Mouse (Mus musculus) layer of hippocampus, adult 2 months (tissue): ENCODE measurements around the gene Esrrg. TPM values are rescaled to one million over a fixed set of nuclear protein-coding genes. Genes with fewer than 3 reads are reported as not detected.

Experiments
- DNase-seq, 2 experiments: peaks; one replicate each; pipeline ENCODE4 v3.0.0; 2022; ENCODE audit warnings: low spot score in 2 of 2
- H3K27ac ChIP-seq: fragments of 200-600 bp; 2 replicates; pipeline ENCODE4 v1.8.1; 2022
- H3K4me3 ChIP-seq: fragments of 200-600 bp; 2 replicates; pipeline ENCODE4 v1.8.1; 2022; ENCODE audit warnings: mild to moderate bottlenecking
- CTCF ChIP-seq: fragments of 200-600 bp; conservative IDR thresholded peaks from 2 replicates; pipeline ENCODE4 v1.8.1; 2022; ENCODE audit warnings: antibody characterized with exemption, mild to moderate bottlenecking, moderate library complexity
- total RNA-seq, 2 experiments: library from RNA; stranded (reverse); gene quantifications; 2 replicates each; pipeline ENCODE4 v1.2.3; 2021

Esrrg gene
- total RNA-seq, 2 experiments from 2014 or later: 10.9 to 12.6 TPM

DNA sequence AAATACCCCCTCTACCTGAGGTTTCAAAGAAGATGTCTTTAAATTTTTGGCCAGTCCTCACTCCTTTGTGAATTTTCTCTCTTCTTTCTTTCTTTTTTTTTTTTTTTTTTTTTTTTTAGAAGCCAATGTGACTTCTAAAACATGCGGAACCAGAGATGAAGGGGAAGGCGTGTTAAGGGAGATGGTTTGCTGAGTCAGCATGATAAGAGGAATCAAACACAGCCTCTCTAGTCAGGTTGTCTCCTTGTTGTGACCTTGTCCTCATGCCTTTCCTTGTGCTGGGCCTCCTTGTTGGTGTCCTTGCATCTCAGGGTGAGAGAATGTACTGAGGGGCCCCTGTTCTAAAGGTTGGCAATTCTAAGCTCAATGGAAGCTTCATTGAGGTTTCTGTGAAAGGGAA lies 348.1 kb downstream of the Esrrg start:
- H3K4me3 ChIP-seq: no peak overlapping the region
- H3K27ac ChIP-seq: no peak overlapping the region
- DNase-seq: no peak
- TF ChIP-seq CTCF: no peak

DNA sequence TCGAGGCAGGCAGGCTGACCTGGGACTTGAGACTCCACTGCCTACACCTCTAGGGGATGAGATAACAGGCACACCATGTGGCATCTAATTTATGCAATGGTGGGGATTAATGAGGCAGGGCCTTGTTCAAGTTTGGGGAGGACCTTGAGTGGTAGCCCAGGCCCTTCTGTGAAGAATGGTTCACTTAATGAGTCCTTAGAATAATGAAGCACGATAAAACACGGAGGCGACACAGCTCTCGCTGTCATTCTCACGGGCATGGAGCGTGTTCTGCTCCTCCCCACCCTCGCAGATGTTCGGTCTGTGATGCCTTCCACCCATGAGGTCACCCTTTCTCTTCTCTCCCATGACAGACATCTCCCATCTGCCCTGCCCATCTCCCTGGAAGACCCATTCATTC lies 350.6 kb downstream of the Esrrg start:
- DNase-seq: no peak
- Histone ChIP-seq H3K27ac (no peak overlapping the region), H3K4me3 (no peak overlapping the region)
- no peak for TF ChIP-seq CTCF

DNA sequence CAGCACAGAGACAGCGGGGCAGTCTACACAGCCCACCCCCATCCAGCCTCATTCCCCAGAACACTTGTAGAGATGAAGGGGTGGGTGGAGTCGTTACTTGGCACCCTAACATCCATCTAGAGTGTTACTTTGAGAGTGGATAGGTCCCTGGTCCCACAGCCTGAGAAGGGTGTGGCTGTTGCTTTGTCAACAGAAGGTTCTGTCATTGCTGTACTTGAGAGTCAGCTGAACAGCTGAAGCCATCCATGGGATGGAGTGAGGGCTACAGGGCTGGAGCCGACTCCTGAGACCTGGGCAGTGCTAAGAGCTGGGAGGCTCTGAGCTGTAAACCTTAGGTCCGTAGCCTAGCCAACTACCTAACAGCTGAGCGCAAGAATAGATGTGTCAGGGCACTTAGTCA lies 352.9 kb downstream of the Esrrg start:
- TF ChIP-seq CTCF: no peak
- Histone ChIP-seq H3K4me3 (no peak overlapping the region), H3K27ac (no peak overlapping the region)
- no peak for DNase-seq

DNA sequence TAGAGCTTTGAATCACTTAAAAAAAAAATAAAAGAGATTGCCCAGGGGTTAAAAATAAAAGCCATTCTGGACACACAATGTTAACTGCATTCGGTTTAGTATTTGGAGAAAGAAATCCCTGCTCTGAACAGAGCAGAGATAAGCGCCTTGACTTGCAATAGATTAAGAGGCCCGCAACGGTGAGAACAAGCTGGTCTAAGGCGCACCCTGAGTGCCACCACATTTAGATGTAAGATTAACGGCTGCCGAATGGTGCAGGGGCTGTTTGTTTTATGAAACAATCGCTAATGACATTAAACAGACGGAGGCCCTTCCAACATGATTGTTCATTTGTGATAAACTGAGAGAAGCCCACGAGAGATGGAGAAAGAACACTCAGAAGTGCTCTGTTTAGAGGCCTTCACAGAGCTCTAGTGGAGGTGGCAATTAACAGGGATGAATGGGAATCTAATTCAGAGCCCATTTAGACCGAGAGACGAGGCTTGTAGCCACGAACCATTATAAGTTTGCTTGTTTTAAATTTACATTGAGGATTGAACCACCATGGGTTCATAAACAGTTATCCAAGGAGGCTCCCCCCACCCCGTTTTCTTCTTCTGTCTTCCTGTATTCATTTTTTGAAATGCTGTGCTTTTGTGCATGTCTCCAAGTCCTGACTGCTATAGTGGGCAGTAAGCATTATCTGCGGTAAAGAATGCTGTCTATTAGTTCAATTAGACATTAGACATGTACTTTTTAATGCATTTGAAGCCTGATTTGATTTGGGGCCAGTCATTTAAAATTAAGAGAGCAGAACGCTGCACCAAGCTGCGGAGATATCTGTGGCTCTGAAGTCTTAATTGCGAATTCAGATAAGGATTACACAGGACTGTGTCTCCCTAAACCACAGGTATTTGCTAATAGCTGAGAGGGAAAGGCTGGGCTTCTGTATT lies 356.5 kb downstream of the Esrrg start:
- no peak for TF ChIP-seq CTCF
- no peak overlapping the region for H3K4me3 ChIP-seq
- H3K27ac ChIP-seq: no peak overlapping the region
- DNase-seq: no peak

- no peak for DNase-seq
- Histone ChIP-seq H3K4me3 (no peak overlapping the region), H3K27ac (no peak overlapping the region)
- TF ChIP-seq CTCF: no peak
Observed at GRCm38 (mm10) chr1:187965921-187966320, 357.3 kb downstream of the Esrrg start.

- H3K4me3 ChIP-seq: no peak overlapping the region
- DNase-seq: no peak
- no peak for TF ChIP-seq CTCF
- H3K27ac ChIP-seq: no peak overlapping the region
Observed at GRCm38 (mm10) chr1:187968379-187968778, 359.8 kb downstream of the Esrrg start.

- Histone ChIP-seq H3K4me3 (no peak overlapping the region), H3K27ac (no peak overlapping the region)
- TF ChIP-seq CTCF: no peak
- no peak for DNase-seq
Observed at GRCm38 (mm10) chr1:187969491-187969890, 360.9 kb downstream of the Esrrg start.

- TF ChIP-seq CTCF: peak; percentile 74
- no peak overlapping the region for H3K4me3 ChIP-seq
- H3K27ac ChIP-seq: no peak overlapping the region
- DNase-seq: peak; percentile 34 to 55
Observed at GRCm38 (mm10) chr1:187974396-187974795, 365.8 kb downstream of the Esrrg start.

GRCm38 (mm10) chr1:187975465-187976352 lies 367.1 kb downstream of the Esrrg start:
- TF ChIP-seq CTCF: peak; percentile 29
- DNase-seq: no peak
- H3K4me3 ChIP-seq: no peak overlapping the region
- no peak overlapping the region for H3K27ac ChIP-seq

DNA sequence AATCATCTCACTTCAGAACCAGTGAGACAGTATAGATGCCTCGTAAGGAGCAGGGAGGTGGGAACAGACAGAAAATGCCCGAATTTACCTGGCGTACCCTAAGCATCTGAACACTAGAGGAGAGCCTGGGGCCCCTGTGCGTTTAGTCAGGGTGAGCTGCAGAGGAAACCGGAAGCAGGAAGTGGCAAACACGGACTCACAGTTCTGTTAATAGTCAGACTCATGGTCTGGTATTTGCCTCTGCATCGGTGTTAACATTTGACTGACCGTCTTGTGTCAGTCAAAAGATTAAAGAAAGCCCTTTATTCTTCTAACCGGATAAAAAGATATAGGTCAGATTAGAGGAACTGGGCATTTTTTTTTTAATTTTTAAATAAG lies 367.8 kb downstream of the Esrrg start:
- no peak for TF ChIP-seq CTCF
- no peak for DNase-seq
- H3K27ac ChIP-seq: no peak overlapping the region
- no peak overlapping the region for H3K4me3 ChIP-seq

- no peak overlapping the region for H3K4me3 ChIP-seq
- no peak overlapping the region for H3K27ac ChIP-seq
- no peak for DNase-seq
- TF ChIP-seq CTCF: peak; percentile 65
Observed at GRCm38 (mm10) chr1:187981028-187981427, 372.4 kb downstream of the Esrrg start.

DNA sequence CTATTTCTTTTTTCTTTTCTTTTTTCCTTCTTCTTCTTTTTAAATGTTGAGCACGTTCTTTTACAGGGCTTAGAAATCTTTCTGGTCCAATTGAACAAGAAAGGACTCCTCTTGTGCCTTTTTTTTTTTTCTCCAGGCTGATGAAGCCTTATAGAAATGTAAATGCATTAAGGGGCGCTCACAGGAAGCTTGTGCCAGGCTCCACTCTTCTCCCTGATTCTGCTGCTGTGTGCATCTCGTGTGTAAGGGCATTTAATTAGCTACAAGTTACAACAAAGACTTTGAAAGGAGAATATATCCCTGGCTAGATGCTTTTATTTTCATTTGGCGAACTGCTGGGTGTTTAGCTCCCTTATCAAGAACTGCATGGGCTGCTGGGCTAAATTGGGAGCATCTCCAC lies 374.6 kb downstream of the Esrrg start:
- no peak overlapping the region for H3K27ac ChIP-seq
- no peak for TF ChIP-seq CTCF
- DNase-seq: no peak
- no peak overlapping the region for H3K4me3 ChIP-seq

- no peak overlapping the region for H3K4me3 ChIP-seq
- no peak for DNase-seq
- no peak overlapping the region for H3K27ac ChIP-seq
- TF ChIP-seq CTCF: peak; percentile 37
Observed at GRCm38 (mm10) chr1:187990161-187990560, 381.6 kb downstream of the Esrrg start.
